Mouse (Mus musculus): Measurements from ENCODE around the gene Galnt6.

DNA sequence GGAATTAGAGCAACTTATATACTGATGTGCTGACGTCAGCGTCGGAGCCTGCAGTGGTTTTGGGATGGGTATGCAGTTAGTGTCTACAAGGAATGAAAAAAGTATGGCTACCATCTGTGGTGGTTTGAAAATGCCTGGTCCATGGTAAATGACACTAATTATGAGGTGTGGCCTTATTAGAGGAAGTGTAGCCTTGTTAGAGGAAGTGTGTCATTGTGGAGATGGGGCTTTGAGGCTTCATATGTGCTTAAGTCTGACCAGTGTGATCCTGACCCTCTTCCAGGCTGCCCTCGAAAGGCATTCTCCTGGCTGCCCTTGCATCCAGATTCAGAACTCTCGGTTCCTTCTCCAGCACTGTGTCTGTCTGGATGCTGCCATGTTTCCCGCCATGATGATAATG, 14.1 kb upstream of the Galnt6 start:
- TF ChIP-seq CTCF (IDR thresholded peaks at IDR 0.05; ENCODE audit: low read depth) (no peak), EP300 (IDR thresholded peaks at IDR 0.05; ENCODE audit: low read depth) (no peak)
